Comparison of ENCODE assay signal across 14 mouse cellular contexts in the genomic region with DNA sequence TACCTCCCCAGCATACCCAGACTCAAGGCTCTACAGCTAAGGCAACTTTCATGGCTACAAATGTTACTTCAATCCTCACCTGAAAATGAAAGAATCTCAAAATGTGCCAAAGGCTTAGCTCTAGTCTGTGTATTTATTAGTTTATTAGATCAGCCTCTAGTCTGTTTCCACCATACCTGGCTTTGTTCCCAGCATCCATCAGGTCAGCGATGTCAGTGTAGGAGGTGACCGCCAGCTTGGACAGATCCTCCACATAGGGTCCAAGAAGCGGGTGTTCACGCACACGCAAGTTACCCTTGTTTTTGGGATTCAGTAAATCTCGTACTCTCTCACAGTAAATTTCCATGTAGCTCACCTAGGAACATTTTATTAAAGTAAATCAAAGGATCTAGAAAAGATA. TPM values are rescaled to one million over a fixed set of nuclear protein-coding genes. Genes with fewer than 3 reads are reported as not detected.
A peak's percentile ranks its signal among the peaks of the same experiment; 100 is the strongest.
DNase-seq lines count a peak whose midpoint lies in the region.
"Had no signal": no experiment of that assay in that cellular context is flagged by ENCODE, and none has a peak within 500 bp of the region (broad histone marks: within the 10 kb centered on the region; RNA-seq: fewer than 3 reads in every experiment).

No protein-coding gene starts in this region.

- DNase-seq in cerebellum, adult 18-20 months: peak; percentile 43 to 62
- no peak for DNase-seq in cerebellum, postnatal 14 days
- DNase-seq in cerebellum, adult 9-10 months: peak; percentile 57
- no peak for DNase-seq in cerebellum, postnatal 36 days
- peak; percentile 60 for DNase-seq in heart, adult 11 months
- no peak for DNase-seq in heart, adult 18-20 months
- no peak for DNase-seq in urinary bladder, adult 18-20 months (ENCODE audit: low spot score in 2 of 2)
- DNase-seq: adrenal gland, adult 2 months; adrenal gland, postnatal 10 days; adrenal gland, postnatal 25 days; B cell, adult 2 months; cerebellum, adult 11-12 months; cerebellum, postnatal 10 days; embryo, embryonic 11 days had no signal

RNA-seq across cellular contexts. Expression of gene Kif1b, which starts 37.0 kb away (rescaled TPM):
- total RNA-seq in heart, adult 18-20 months (2021): 100 to 1,000 TPM; 154 to 180 TPM

Comparison
In these comparisons a context has a peak if more than half of its experiments do, and no peak if none do; other contexts are left out.
1. DNase-seq: peak in cerebellum, adult 18-20 months (2 of 2), cerebellum, adult 9-10 months (single experiment) and heart, adult 11 months (single experiment); none in cerebellum, postnatal 14 days (0 of 2), cerebellum, postnatal 36 days (0 of 2), heart, adult 18-20 months (0 of 2) and urinary bladder, adult 18-20 months (0 of 2).